Mouse (Mus musculus) megakaryocyte-erythroid progenitor cell, adult 5-6 weeks (primary cell): ENCODE results near the gene Hmg20a. TPM values are rescaled to one million over a fixed set of nuclear protein-coding genes. Genes with fewer than 3 reads are reported as not detected.
A peak's percentile ranks its signal among the peaks of the same experiment; 100 is the strongest.

Source experiments
- ATAC-seq: replicated peaks from 2 replicates; pipeline ENCODE4 v1.8.0; 2016; ENCODE audit warnings: mild to moderate bottlenecking, inconsistent platforms; ENCODE audit not compliant: severe bottlenecking, poor library complexity, low FRiP score, low TSS enrichment
- total RNA-seq, 2 experiments: library from RNA; stranded (forward) in 1 of 2; stranded (reverse) in 1 of 2; fragments of 200-1000, 215-1000 nt in 1 of 2; fragments of >200 nt in 1 of 2; fragmentation: Nextera tagmentation in 1 of 2; gene quantifications; 2 replicates each; pipeline ENCODE4 v1.2.3; 2014 to 2017

Gene Hmg20a
- total RNA-seq, 2 experiments from 2014 or later, result 24.1 to 29.9 TPM

GRCm38 (mm10) chr9:56435821-56436526, 17.6 kb downstream of the Hmg20a start:
- no peak for ATAC-seq

GRCm38 (mm10) chr9:56437300-56437892, 19.0 kb downstream of the Hmg20a start:
- peak; percentile 65; the same call in 1 of the 2 replicates for ATAC-seq

GRCm38 (mm10) chr9:56439699-56440098, 21.3 kb downstream of the Hmg20a start:
- ATAC-seq, result no peak

- ATAC-seq, result no peak
These were observed 33.2 kb downstream of the Hmg20a start for GRCm38 (mm10) chr9:56451570-56451969.

- no peak for ATAC-seq
These were observed 34.8 kb downstream of the Hmg20a start for GRCm38 (mm10) chr9:56453038-56453815.

GRCm38 (mm10) chr9:56456426-56456825, 38.0 kb downstream of the Hmg20a start:
- no peak for ATAC-seq

- ATAC-seq, result no peak
These were observed 42.6 kb downstream of the Hmg20a start for GRCm38 (mm10) chr9:56460987-56461386.

GRCm38 (mm10) chr9:56462606-56463005, 44.2 kb downstream of the Hmg20a start:
- ATAC-seq, result no peak

GRCm38 (mm10) chr9:56463046-56463445, 44.6 kb downstream of the Hmg20a start:
- no peak for ATAC-seq

- ATAC-seq, result no peak
These were observed 45.5 kb downstream of the Hmg20a start for GRCm38 (mm10) chr9:56463686-56464515.

- ATAC-seq, result no peak
These were observed 46.6 kb downstream of the Hmg20a start for GRCm38 (mm10) chr9:56464863-56465654.

- no peak for ATAC-seq
These were observed 47.8 kb downstream of the Hmg20a start for GRCm38 (mm10) chr9:56466251-56466650.

- no peak for ATAC-seq
These were observed 51.2 kb downstream of the Hmg20a start for GRCm38 (mm10) chr9:56469656-56470055.

GRCm38 (mm10) chr9:56470291-56470690, 51.9 kb downstream of the Hmg20a start:
- ATAC-seq, result no peak

GRCm38 (mm10) chr9:56478975-56479647, 60.7 kb downstream of the Hmg20a start:
- ATAC-seq, result no peak

GRCm38 (mm10) chr9:56482623-56483022, 64.2 kb downstream of the Hmg20a start:
- no peak for ATAC-seq

- ATAC-seq, result no peak
These were observed 67.0 kb downstream of the Hmg20a start for GRCm38 (mm10) chr9:56485423-56485822.

- no peak for ATAC-seq
These were observed 67.7 kb downstream of the Hmg20a start for GRCm38 (mm10) chr9:56486158-56486557.
